Mouse (Mus musculus) neural tube, embryonic 13.5 days (tissue): ENCODE measurements around the gene Pon1. TPM values are rescaled to one million over a fixed set of nuclear protein-coding genes. Genes with fewer than 3 reads are reported as not detected.
A peak's percentile ranks its signal among the peaks of the same experiment; 100 is the strongest.

Experiments used
- ATAC-seq: fragments of 200-750 bp; cut with Nextera tagmentation; 2 replicates; pipeline ENCODE4 v1.8.0; 2017; ENCODE audit warnings: low read depth, mild to moderate bottlenecking, moderate TSS enrichment, moderate library complexity
- H3K27ac ChIP-seq: fragments of 300-500 bp; sonication (generic); replicated peaks from 2 replicates; pipeline ENCODE4 v1.5.1; 2015; ENCODE audit warnings: moderate library complexity, mild to moderate bottlenecking, inconsistent platforms
- H3K27me3 ChIP-seq: fragments of 300-500 bp; sonication (generic); 2 replicates; pipeline ENCODE4 v1.6.1; 2015; ENCODE audit warnings: mild to moderate bottlenecking, inconsistent platforms
- H3K36me3 ChIP-seq: fragments of 300-500 bp; sonication (generic); 2 replicates; pipeline ENCODE4 v1.6.1; 2015; ENCODE audit warnings: mild to moderate bottlenecking, inconsistent platforms
- H3K4me1 ChIP-seq: fragments of 300-500 bp; sonication (generic); replicated peaks from 2 replicates; pipeline ENCODE4 v1.6.1; 2015; ENCODE audit warnings: inconsistent platforms
- H3K4me2 ChIP-seq: fragments of 300-500 bp; sonication (generic); 2 replicates; pipeline ENCODE4 v1.6.1; 2015; ENCODE audit warnings: inconsistent platforms, mild to moderate bottlenecking, moderate library complexity
- H3K4me3 ChIP-seq: fragments of 300-500 bp; sonication (generic); 2 replicates; pipeline ENCODE4 v1.5.1; 2015; ENCODE audit warnings: mild to moderate bottlenecking, inconsistent platforms
- H3K9ac ChIP-seq: fragments of 300-500 bp; sonication (generic); 2 replicates; pipeline ENCODE4 v1.6.1; 2015; ENCODE audit warnings: moderate library complexity, mild to moderate bottlenecking, inconsistent platforms
- H3K9me3 ChIP-seq: fragments of 300-500 bp; sonication (generic); 2 replicates; pipeline ENCODE4 v1.6.1; 2016; ENCODE audit warnings: inconsistent platforms
- WGBS: fragments of 180-500 bp; shearing (Covaris S2); methylation state at CpG from one replicate; pipeline ENCODE4 v1.1.7; 2015; 5-methylcytosine and 5-hydroxymethylcytosine counted together
- polyA plus RNA-seq: library from polyadenylated mRNA; unstranded; fragments of >200 nt; fragmentation: Nextera tagmentation; extraction: Ambion mirVana; gene quantifications from 2 replicates; pipeline ENCODE4 v1.2.1, GENCODE M21; 2015

Gene Pon1
- polyA plus RNA-seq, 1 experiment from 2014 or later: not detected

DNA sequence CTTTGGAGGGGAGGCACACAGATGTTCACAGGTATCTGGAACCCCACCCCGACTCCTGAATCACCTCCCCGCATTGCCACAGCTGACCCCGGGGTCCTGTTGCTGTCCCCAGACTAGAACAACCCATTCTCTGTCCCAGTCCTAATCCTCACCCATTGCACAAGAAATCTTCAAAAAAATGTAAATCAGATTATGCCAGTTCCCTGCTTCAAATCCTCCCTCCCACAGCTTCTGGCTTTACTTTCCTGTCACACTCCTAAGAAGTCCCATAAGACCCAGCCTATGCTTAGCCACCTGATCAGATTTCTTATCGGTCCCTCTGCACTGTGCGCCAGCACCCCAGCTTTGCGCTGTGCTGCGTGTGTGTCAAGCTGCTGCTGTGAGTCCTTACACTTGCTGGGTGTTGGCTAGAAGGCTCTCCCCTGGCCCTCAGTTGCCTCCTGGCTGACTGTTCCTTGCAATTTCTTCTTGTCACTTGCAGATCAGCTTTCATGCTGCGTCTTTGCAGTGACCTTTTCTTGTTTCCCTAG, 5.7 kb upstream of the Pon1 start:
- no peak overlapping the region for H3K4me2 ChIP-seq
- ATAC-seq: no peak
- no peaks in the 10 kb centered on the region for H3K4me1 ChIP-seq
- 91% methylated on average over 8 of the region's 8 CpGs for WGBS
- no peaks in the 10 kb centered on the region for H3K36me3 ChIP-seq
- H3K9me3 ChIP-seq: peaks cover 7% of the 10 kb centered on the region; the same call in 1 of the 2 replicates
- H3K27ac ChIP-seq: no peak overlapping the region
- H3K27me3 ChIP-seq: no peaks in the 10 kb centered on the region
- H3K4me3 ChIP-seq: no peak overlapping the region
- no peak overlapping the region for H3K9ac ChIP-seq

DNA sequence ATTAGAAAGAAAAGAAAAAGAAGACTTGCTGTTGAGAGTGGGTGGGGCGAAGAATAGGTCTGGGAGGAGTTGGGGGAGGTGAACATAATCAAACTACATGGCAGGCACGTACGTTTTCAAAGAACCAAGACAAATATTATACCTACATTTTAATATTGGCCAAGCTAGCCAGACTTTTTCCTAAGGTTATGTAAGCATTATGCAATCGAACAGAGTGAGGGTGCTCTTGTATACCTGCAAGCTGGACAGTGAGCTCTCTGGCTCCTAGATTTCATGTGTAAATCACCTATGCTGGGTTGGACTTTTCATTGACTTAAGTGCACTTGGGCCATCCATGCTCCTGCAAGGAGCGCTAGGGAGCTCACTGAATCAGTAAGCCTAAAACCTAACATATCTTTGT, 4.8 kb upstream of the Pon1 start:
- H3K36me3 ChIP-seq: no peaks in the 10 kb centered on the region
- no peak overlapping the region for H3K9ac ChIP-seq
- H3K9me3 ChIP-seq: peaks cover 4% of the 10 kb centered on the region; the same call in 1 of the 2 replicates
- no peak for ATAC-seq
- H3K4me3 ChIP-seq: no peak overlapping the region
- no peak overlapping the region for H3K4me2 ChIP-seq
- H3K27me3 ChIP-seq: no peaks in the 10 kb centered on the region
- H3K27ac ChIP-seq: no peak overlapping the region
- no peaks in the 10 kb centered on the region for H3K4me1 ChIP-seq
- 93% methylated on average over 5 of the region's 5 CpGs for WGBS

GRCm38 (mm10) chr6:5190761-5191160, 3.0 kb downstream of the Pon1 start:
- Histone ChIP-seq H3K4me1 (no peaks in the 10 kb centered on the region), H3K27me3 (no peaks in the 10 kb centered on the region), H3K27ac (no peak overlapping the region), H3K9ac (no peak overlapping the region), H3K4me2 (no peak overlapping the region), H3K9me3 (no peaks in the 10 kb centered on the region), H3K36me3 (no peaks in the 10 kb centered on the region), H3K4me3 (no peak overlapping the region)
- 90% methylated on average over 4 of the region's 4 CpGs for WGBS
- ATAC-seq: no peak

DNA sequence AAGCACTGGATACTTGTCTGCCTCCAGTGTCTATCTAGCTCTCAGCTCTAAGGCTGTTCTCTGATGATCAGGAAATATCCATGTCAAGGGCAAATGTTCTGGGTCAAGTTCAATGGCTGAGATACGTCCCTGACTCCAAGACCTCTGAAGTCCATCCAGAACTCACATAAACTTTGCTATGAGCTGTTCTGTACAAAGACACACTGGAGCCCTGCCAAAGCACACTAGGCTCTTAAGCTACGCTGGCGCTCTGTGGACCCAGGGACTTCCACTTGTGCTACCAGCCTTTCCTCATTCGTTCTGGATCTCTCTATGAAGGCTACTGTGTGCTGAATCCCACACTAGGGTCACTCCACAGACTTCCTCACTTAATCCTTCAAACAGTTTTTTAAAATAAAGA, 4.2 kb downstream of the Pon1 start:
- ATAC-seq: no peak
- Histone ChIP-seq H3K9ac (no peak overlapping the region), H3K27ac (no peak overlapping the region), H3K4me1 (no peaks in the 10 kb centered on the region), H3K36me3 (no peaks in the 10 kb centered on the region), H3K4me3 (no peak overlapping the region), H3K4me2 (no peak overlapping the region), H3K27me3 (no peaks in the 10 kb centered on the region), H3K9me3 (no peaks in the 10 kb centered on the region)
- WGBS: 65% methylated on average over 4 of the region's 4 CpGs

- no peak for ATAC-seq
- Histone ChIP-seq H3K27me3 (no peaks in the 10 kb centered on the region), H3K9ac (no peak overlapping the region), H3K4me2 (no peak overlapping the region), H3K9me3 (no peaks in the 10 kb centered on the region), H3K4me1 (no peaks in the 10 kb centered on the region), H3K27ac (no peak overlapping the region), H3K36me3 (no peaks in the 10 kb centered on the region), H3K4me3 (no peak overlapping the region)
- WGBS: 69% methylated on average over 6 of the region's 6 CpGs
These were observed 4.8 kb downstream of the Pon1 start for GRCm38 (mm10) chr6:5188938-5189337.

DNA sequence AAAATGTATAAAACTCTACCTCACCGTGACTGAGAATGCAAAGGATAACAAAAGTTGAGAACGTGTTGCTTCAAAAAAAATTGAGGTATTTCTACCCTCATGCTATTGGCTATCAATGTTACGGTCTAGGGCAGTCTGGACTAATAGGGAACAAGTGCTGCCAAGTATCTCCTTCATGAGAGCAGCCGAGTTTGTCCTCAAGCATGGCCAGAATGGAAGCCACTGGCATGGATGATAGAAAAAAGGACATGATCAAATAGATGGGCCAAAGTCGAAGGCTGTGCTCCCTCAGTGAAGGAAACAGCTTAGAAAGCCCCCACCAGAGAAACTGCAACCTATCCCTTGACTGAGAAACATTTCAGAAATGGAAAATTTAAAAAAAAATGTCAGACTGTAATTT, 5.7 kb downstream of the Pon1 start:
- Histone ChIP-seq H3K4me1 (no peaks in the 10 kb centered on the region), H3K36me3 (no peaks in the 10 kb centered on the region), H3K4me3 (no peak overlapping the region), H3K9ac (no peak overlapping the region), H3K27me3 (no peaks in the 10 kb centered on the region), H3K4me2 (no peak overlapping the region), H3K27ac (no peak overlapping the region), H3K9me3 (no peaks in the 10 kb centered on the region)
- ATAC-seq: no peak
- 86% methylated on average over 5 of the region's 5 CpGs for WGBS

- ATAC-seq: no peak
- H3K27ac ChIP-seq: no peak overlapping the region
- H3K27me3 ChIP-seq: no peaks in the 10 kb centered on the region
- 80% methylated on average over 6 of the region's 6 CpGs for WGBS
- no peak overlapping the region for H3K9ac ChIP-seq
- no peaks in the 10 kb centered on the region for H3K4me1 ChIP-seq
- H3K4me2 ChIP-seq: no peak overlapping the region
- H3K36me3 ChIP-seq: no peaks in the 10 kb centered on the region
- no peaks in the 10 kb centered on the region for H3K9me3 ChIP-seq
- no peak overlapping the region for H3K4me3 ChIP-seq
These were observed 6.2 kb downstream of the Pon1 start for GRCm38 (mm10) chr6:5187586-5187985.

GRCm38 (mm10) chr6:5186229-5186950, 7.4 kb downstream of the Pon1 start:
- no peaks in the 10 kb centered on the region for H3K9me3 ChIP-seq
- no peaks in the 10 kb centered on the region for H3K36me3 ChIP-seq
- 80% methylated on average over 7 of the region's 7 CpGs for WGBS
- H3K4me2 ChIP-seq: no peak overlapping the region
- H3K4me3 ChIP-seq: no peak overlapping the region
- no peaks in the 10 kb centered on the region for H3K4me1 ChIP-seq
- no peak overlapping the region for H3K9ac ChIP-seq
- H3K27ac ChIP-seq: no peak overlapping the region
- H3K27me3 ChIP-seq: no peaks in the 10 kb centered on the region
- ATAC-seq: no peak

DNA sequence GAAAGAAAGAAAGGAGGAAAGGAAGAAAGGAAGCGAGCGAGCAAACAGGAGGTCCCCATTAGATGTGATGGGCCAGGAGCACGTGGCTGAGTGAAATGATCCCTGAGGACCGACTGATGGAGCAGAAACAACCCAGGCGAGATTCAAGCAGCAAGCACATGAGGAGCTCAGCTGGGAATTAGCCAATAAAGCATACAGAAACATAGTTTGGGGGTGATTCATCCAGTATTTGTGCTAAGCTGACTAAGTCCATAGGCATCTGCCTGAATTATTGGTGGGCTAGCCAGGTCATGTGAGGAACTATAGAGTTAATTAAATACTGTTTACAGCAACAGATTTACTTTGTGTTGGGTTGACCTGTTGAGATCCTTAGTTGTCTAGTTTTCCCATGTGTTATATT, 13.1 kb downstream of the Pon1 start:
- peaks cover 13% of the 10 kb centered on the region for H3K4me1 ChIP-seq

GRCm38 (mm10) chr6:5179189-5179588, 14.6 kb downstream of the Pon1 start:
- no peaks in the 10 kb centered on the region; the same call in 1 of the 2 replicates for H3K27me3 ChIP-seq
- H3K4me3 ChIP-seq: no peak overlapping the region
- H3K27ac ChIP-seq: no peak overlapping the region
- H3K4me2 ChIP-seq: no peak overlapping the region
- peaks cover 13% of the 10 kb centered on the region for H3K4me1 ChIP-seq
- WGBS: 85% methylated on average over 6 of the region's 6 CpGs
- H3K9ac ChIP-seq: no peak overlapping the region
- ATAC-seq: no peak
- H3K36me3 ChIP-seq: no peaks in the 10 kb centered on the region
- no peaks in the 10 kb centered on the region for H3K9me3 ChIP-seq

More for the DNA sequence above, 13.1 kb downstream of the Pon1 start:
- Histone ChIP-seq H3K4me3 (no peak overlapping the region), H3K9me3 (no peaks in the 10 kb centered on the region), H3K4me2 (no peak overlapping the region), H3K9ac (no peak overlapping the region), H3K27me3 (no peaks in the 10 kb centered on the region; the same call in 1 of the 2 replicates), H3K36me3 (no peaks in the 10 kb centered on the region), H3K27ac (no peak overlapping the region)
- WGBS: 83% methylated on average over 5 of the region's 5 CpGs
- no peak for ATAC-seq

DNA sequence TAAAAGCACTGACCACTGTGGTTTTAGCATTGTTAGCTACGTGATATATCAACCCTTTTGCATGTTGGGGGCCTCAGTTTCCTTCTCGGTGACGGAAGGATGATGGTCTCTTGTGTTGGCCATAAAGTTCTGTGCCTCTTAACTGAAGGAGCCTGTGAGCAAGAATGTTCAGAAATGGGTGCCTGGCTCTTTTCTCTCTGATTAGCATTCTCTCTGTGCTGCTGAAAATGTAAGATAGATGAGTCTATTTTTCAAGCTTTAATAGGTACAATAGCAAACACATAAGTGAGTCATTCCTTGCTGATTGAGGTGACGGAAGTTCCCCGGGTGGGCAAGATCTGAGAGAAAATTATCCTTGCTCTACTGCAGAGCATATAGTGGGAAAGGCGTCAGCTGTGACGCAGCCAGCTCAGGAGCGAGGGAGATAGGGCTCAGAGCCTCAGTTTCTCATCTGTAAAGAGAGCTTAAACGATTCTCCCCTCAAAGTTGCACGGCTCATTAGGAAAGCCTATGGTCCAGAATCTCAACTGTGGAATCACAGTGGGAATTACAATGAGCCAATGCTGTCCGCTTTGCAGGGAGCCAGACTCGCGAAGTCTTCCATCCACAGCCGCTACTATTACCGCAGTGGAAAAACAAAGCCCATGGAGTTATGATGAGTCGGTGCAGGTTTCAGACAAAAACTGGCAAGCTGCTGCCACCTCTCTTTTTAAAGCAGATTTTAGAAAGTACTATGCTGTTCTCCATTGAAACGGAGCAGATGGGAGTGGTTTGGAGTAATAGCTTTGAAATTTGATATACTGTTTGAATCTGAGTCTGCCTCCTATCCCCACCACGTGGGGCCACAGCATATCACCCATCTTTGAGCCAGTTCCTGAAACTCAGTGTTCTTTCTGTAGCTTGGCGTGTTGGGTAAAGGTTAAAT, 15.5 kb downstream of the Pon1 start:
- ATAC-seq: peak; percentile 83
- Histone ChIP-seq H3K9ac (peak overlapping the region; percentile 48), H3K9me3 (no peaks in the 10 kb centered on the region), H3K27ac (no peak overlapping the region; the same call in 1 of the 2 replicates), H3K4me3 (peak overlapping the region; percentile 30), H3K4me2 (peak overlapping the region; percentile 56), H3K27me3 (no peaks in the 10 kb centered on the region; the same call in 1 of the 2 replicates), H3K4me1 (peaks cover 13% of the 10 kb centered on the region), H3K36me3 (no peaks in the 10 kb centered on the region)
- WGBS: 28% methylated on average over 19 of the region's 19 CpGs

DNA sequence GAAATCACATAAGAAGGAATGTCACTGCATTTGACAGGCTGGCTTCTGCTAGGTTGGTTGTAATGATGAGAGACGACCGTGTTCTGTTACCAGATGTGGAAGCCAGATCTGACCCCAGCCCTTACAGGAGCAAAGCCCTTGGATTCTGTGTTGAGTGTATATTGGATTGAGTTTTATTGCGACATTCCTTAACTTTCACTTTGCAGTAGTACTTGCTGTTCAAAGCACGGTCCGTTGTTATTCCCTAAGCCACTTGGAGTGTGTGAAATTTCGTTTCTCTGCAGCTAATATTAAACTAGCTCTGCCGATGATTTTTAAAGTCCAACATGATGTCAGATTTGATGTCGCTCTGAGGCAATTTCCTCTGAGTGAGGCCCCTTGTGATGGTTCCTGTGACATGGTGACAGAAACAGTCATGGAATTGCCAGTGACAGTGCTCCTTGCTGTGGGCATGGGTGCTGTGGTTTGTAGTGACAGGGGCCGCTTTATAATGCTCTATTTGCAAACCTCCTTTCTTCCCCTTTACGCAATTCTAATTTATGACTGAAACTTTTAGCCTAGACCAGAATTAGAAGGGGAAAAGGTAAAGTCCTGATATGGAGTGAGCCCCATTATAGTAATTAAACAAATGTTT, 19.4 kb downstream of the Pon1 start:
- Histone ChIP-seq H3K4me1 (peaks cover 13% of the 10 kb centered on the region), H3K27me3 (no peaks in the 10 kb centered on the region; the same call in 1 of the 2 replicates), H3K9me3 (no peaks in the 10 kb centered on the region), H3K27ac (no peak overlapping the region), H3K4me3 (no peak overlapping the region), H3K36me3 (no peaks in the 10 kb centered on the region), H3K9ac (no peak overlapping the region), H3K4me2 (no peak overlapping the region)
- no peak for ATAC-seq
- 92% methylated on average over 10 of the region's 10 CpGs for WGBS
